Comparison of ENCODE assay signal across 15 mouse cellular contexts in genomic region chr10:69257592-69258133, GRCm38 (mm10). TPM values are rescaled to one million over a fixed set of nuclear protein-coding genes. Genes with fewer than 3 reads are reported as not detected.
A peak's percentile ranks its signal among the peaks of the same experiment; 100 is the strongest.
DNase-seq lines count a peak whose midpoint lies in the region; ATAC-seq and TF ChIP-seq lines count a peak whose summit lies in the region.
"Had no signal": no experiment of that assay in that cellular context is flagged by ENCODE, and none has a peak within 500 bp of the region (broad histone marks: within the 10 kb centered on the region; RNA-seq: fewer than 3 reads in every experiment).

No protein-coding gene starts in this region.

- H3K4me1 ChIP-seq in forebrain, embryonic 12.5 days: peaks cover 21% of the 10 kb centered on the region
- 0 out of 2 replicates have a peak, but pooled peaks cover 6% of the 10 kb centered on the region for H3K4me1 ChIP-seq in forebrain, embryonic 16.5 days (replicated peaks; ENCODE audit: control insufficient read depth, insufficient read depth, low read length)
- H3K4me1 ChIP-seq in heart, postnatal 0 days (ENCODE audit: control insufficient read depth, insufficient read depth): peaks cover 46% of the 10 kb centered on the region
- H3K4me1 ChIP-seq in liver, postnatal 0 days (ENCODE audit: insufficient read depth): peaks cover 33% of the 10 kb centered on the region

- no peak for ATAC-seq in forebrain, embryonic 12.5 days (ENCODE audit: low FRiP score)
- ATAC-seq in forebrain, embryonic 16.5 days: no peak
- ATAC-seq in heart, postnatal 0 days (ENCODE audit: insufficient read depth, low read depth): no peak
- ATAC-seq in liver, postnatal 0 days: no peak
- ATAC-seq: midbrain, embryonic 15.5 days had no signal

- TF ChIP-seq EP300 in heart, postnatal 0 days (IDR thresholded peaks at IDR 0.05; ENCODE audit: low read depth): no peak
- no peak for TF ChIP-seq EP300 in liver, postnatal 0 days (IDR thresholded peaks at IDR 0.05; ENCODE audit: low read depth)

- no peak for DNase-seq in heart, postnatal 0 days (ENCODE audit: low spot score)
- DNase-seq in heart, postnatal 36 days: no peak
- no peak for DNase-seq in liver, postnatal 0 days
- DNase-seq in liver: no peak
- no peak for DNase-seq in left cerebral cortex, postnatal 10 days (ENCODE audit: extremely low spot score in 1 of 2, low spot score in 2 of 2)
- DNase-seq in ovary, postnatal 36 days (ENCODE audit: low spot score): no peak
- DNase-seq: adrenal gland, postnatal 10 days; cerebellum, postnatal 10 days; lung, postnatal 36 days; right cerebral cortex, postnatal 4 days; thymus, postnatal 25 days had no signal

- intact Hi-C loops in heart, postnatal 36 days (cut with DNase I): loop anchor here (2.0 kb wide), 1 partner anchor 45 kb away; the partner anchor contains the start of gene A930033H14Rik
- intact Hi-C loops in left cerebral cortex, postnatal 10 days (cut with DNase I): no loop called here

- TF ChIP-seq CTCF in heart, postnatal 0 days (IDR thresholded peaks at IDR 0.05; ENCODE audit: low read depth): no peak
- no peak for TF ChIP-seq CTCF in liver, postnatal 0 days (IDR thresholded peaks at IDR 0.05; ENCODE audit: low read depth)

- H3K36me3 ChIP-seq in forebrain, embryonic 12.5 days (replicated peaks): no peaks in the 10 kb centered on the region
- H3K36me3 ChIP-seq in forebrain, embryonic 16.5 days (ENCODE audit: control insufficient read depth, insufficient read depth): no peaks in the 10 kb centered on the region
- peaks cover 22% of the 10 kb centered on the region for H3K36me3 ChIP-seq in heart, postnatal 0 days (replicated peaks; ENCODE audit: control insufficient read depth, insufficient read depth, low read length)
- H3K36me3 ChIP-seq in liver, postnatal 0 days (replicated peaks; ENCODE audit: insufficient read depth, low read length): peaks cover 8% of the 10 kb centered on the region
- H3K36me3 ChIP-seq: midbrain, embryonic 15.5 days had no signal

- H3K9ac ChIP-seq in forebrain, embryonic 12.5 days: no peak overlapping the region
- no peak overlapping the region for H3K9ac ChIP-seq in forebrain, embryonic 16.5 days (replicated peaks; ENCODE audit: low read depth, low read length)
- no peak overlapping the region for H3K9ac ChIP-seq in heart, postnatal 0 days (replicated peaks; ENCODE audit: low read depth, low read length)
- H3K9ac ChIP-seq in liver, postnatal 0 days (replicated peaks): no peak overlapping the region
- H3K9ac ChIP-seq: liver, embryonic 14.5 days; midbrain, embryonic 15.5 days had no signal

- no peaks in the 10 kb centered on the region for H3K9me3 ChIP-seq in forebrain, embryonic 12.5 days
- no peaks in the 10 kb centered on the region for H3K9me3 ChIP-seq in forebrain, embryonic 16.5 days (ENCODE audit: control insufficient read depth, low read length)
- no peaks in the 10 kb centered on the region for H3K9me3 ChIP-seq in heart, postnatal 0 days (replicated peaks; ENCODE audit: control insufficient read depth, low read length)
- H3K9me3 ChIP-seq in liver, postnatal 0 days (ENCODE audit: low read length): no peaks in the 10 kb centered on the region
- H3K9me3 ChIP-seq: midbrain, embryonic 15.5 days had no signal

- 89% methylated on average over 6 of the region's 6 CpGs for WGBS in forebrain, embryonic 12.5 days
- 90% methylated on average over 6 of the region's 6 CpGs for WGBS in forebrain, embryonic 16.5 days
- 64% methylated on average over 6 of the region's 6 CpGs for WGBS in heart, postnatal 0 days
- 57% methylated on average over 6 of the region's 6 CpGs for WGBS in liver, postnatal 0 days (ENCODE audit: insufficient replicate concordance)

- no peaks in the 10 kb centered on the region for H3K27me3 ChIP-seq in forebrain, embryonic 12.5 days
- no peaks in the 10 kb centered on the region for H3K27me3 ChIP-seq in forebrain, embryonic 16.5 days (replicated peaks; ENCODE audit: control insufficient read depth, insufficient read depth, low read length)
- no peaks in the 10 kb centered on the region for H3K27me3 ChIP-seq in heart, postnatal 0 days (ENCODE audit: control insufficient read depth, insufficient read depth, low read length)
- no peaks in the 10 kb centered on the region for H3K27me3 ChIP-seq in liver, postnatal 0 days (ENCODE audit: insufficient read depth, low read length)
- H3K27me3 ChIP-seq: midbrain, embryonic 15.5 days had no signal

- H3K4me2 ChIP-seq in forebrain, embryonic 12.5 days: no peak overlapping the region
- no peak overlapping the region for H3K4me2 ChIP-seq in forebrain, embryonic 16.5 days (ENCODE audit: low read length)
- no peak overlapping the region for H3K4me2 ChIP-seq in heart, postnatal 0 days (ENCODE audit: low read depth, low read length)
- no peak overlapping the region for H3K4me2 ChIP-seq in liver, postnatal 0 days (ENCODE audit: low read depth, low read length)
- H3K4me2 ChIP-seq: midbrain, embryonic 15.5 days had no signal

- H3K4me3 ChIP-seq in forebrain, embryonic 12.5 days (replicated peaks): no peak overlapping the region
- no peak overlapping the region for H3K4me3 ChIP-seq in forebrain, embryonic 16.5 days (replicated peaks; ENCODE audit: low read length)
- H3K4me3 ChIP-seq in heart, postnatal 0 days (ENCODE audit: low read depth, low read length): no peak overlapping the region
- no peak overlapping the region for H3K4me3 ChIP-seq in liver, postnatal 0 days (ENCODE audit: low read depth, low read length)
- H3K4me3 ChIP-seq: midbrain, embryonic 15.5 days had no signal

- 0 out of 2 replicates have a peak overlapping the region, but pooled peaks have one; percentile 11 for H3K27ac ChIP-seq in forebrain, embryonic 12.5 days
- H3K27ac ChIP-seq in forebrain, embryonic 16.5 days (ENCODE audit: low read length): no peak overlapping the region
- H3K27ac ChIP-seq in heart, postnatal 0 days (ENCODE audit: low read depth): peak overlapping the region; percentile 77
- 0 out of 2 replicates have a peak overlapping the region, but pooled peaks have one; percentile 25 for H3K27ac ChIP-seq in liver, postnatal 0 days (ENCODE audit: low read depth)
- H3K27ac ChIP-seq: liver, embryonic 14.5 days; midbrain, embryonic 15.5 days had no signal

RNA-seq across cellular contexts. Expression of gene A930033H14Rik, which starts 44.8 kb away (rescaled TPM):
- 1.2 TPM in 2 replicates for polyA plus RNA-seq in forebrain, embryonic 12.5 days (2016; fragmentation: Nextera tagmentation; extraction: Ambion mirVana)
- polyA plus RNA-seq in forebrain, embryonic 16.5 days (2015; fragmentation: Nextera tagmentation; extraction: Ambion mirVana): 1.1 TPM in 2 replicates
- total RNA-seq in heart, postnatal 0 days (2014; rRNA removed; ENCODE audit: low replicate concordance): 1.5 and 1.7 TPM in 2 replicates
- 2.2 and 2.3 TPM in 2 replicates for polyA plus RNA-seq in heart, postnatal 0 days (2015; fragmentation: Nextera tagmentation; extraction: Ambion mirVana)
- 1 to 10 TPM; 1.1 to 3.2 TPM for total RNA-seq in heart, postnatal 36 days (2021)
- 0.89 and 1.2 TPM in 2 replicates for polyA plus RNA-seq in liver, postnatal 0 days (2015; fragmentation: Nextera tagmentation; extraction: Ambion mirVana)
- 1 to 10 TPM; 4.4 to 5.4 TPM for total RNA-seq in left cerebral cortex, postnatal 10 days (2021)
